Mouse (Mus musculus): ENCODE measurements around the gene Nrp2. TPM values are rescaled to one million over a fixed set of nuclear protein-coding genes. Genes with fewer than 3 reads are reported as not detected.
A peak's percentile ranks its signal among the peaks of the same experiment; 100 is the strongest.

Gene Nrp2
- total RNA-seq (2021), result 10 to 100 TPM; 41.9 to 56.8 TPM
- long read RNA-seq, experiment 1, full-length matches to known transcripts, result 8 of 25 reads
- long read RNA-seq, experiment 1, partial matches to known transcripts, result 3 of 25 reads
- long read RNA-seq, experiment 1, other reads (novel, unspliced or antisense), result 14 of 25 reads
- long read RNA-seq, experiment 2, full-length matches to known transcripts, result 9 of 19 reads
- long read RNA-seq, experiment 2, partial matches to known transcripts, result 4 of 19 reads
- long read RNA-seq, experiment 2, other reads (novel, unspliced or antisense), result 6 of 19 reads

GRCm38 (mm10) chr1:62703158-62704116 is at the start of gene Nrp2:
Gene Nrp2, plus strand, starts transcription at chr1:62703285.
- peak; percentile 76 to 85 for DNase-seq
- intact Hi-C loops (cut with DNase I), result loop anchor here (5.0 to 10.0 kb wide), 4 partner anchors 456 to 1519 kb away; no protein-coding TSS in a partner anchor

- intact Hi-C loops (cut with DNase I), result no loop called here
- DNase-seq, result no peak
Measured at GRCm38 (mm10) chr1:62654436-62654835, 48.6 kb upstream of the Nrp2 start.

- intact Hi-C loops (cut with DNase I), result no loop called here
Measured at GRCm38 (mm10) chr1:62664960-62665645, 38.0 kb upstream of the Nrp2 start.

GRCm38 (mm10) chr1:62665771-62666730 is 37.0 kb upstream of the Nrp2 start:
- intact Hi-C loops (cut with DNase I), result no loop called here
- no peak for DNase-seq

More at GRCm38 (mm10) chr1:62664960-62665645, 38.0 kb upstream of the Nrp2 start:
- peak; percentile 49 to 52 for DNase-seq

- no peak for DNase-seq
- intact Hi-C loops (cut with DNase I), result no loop called here
Measured at GRCm38 (mm10) chr1:62666780-62667179, 36.3 kb upstream of the Nrp2 start.

GRCm38 (mm10) chr1:62678611-62679344 is 24.3 kb upstream of the Nrp2 start:
- intact Hi-C loops (cut with DNase I), result no loop called here
- no peak for DNase-seq

- DNase-seq, result no peak
- intact Hi-C loops (cut with DNase I), result no loop called here
Measured at GRCm38 (mm10) chr1:62679466-62679865, 23.6 kb upstream of the Nrp2 start.

GRCm38 (mm10) chr1:62682456-62683385 is 20.4 kb upstream of the Nrp2 start:
- intact Hi-C loops (cut with DNase I), result no loop called here
- DNase-seq, result peak in 1 of 2 experiments; percentile 32

- intact Hi-C loops (cut with DNase I), result no loop called here
- DNase-seq, result no peak
Measured at GRCm38 (mm10) chr1:62683498-62683897, 19.6 kb upstream of the Nrp2 start.

GRCm38 (mm10) chr1:62687511-62687910 is 15.6 kb upstream of the Nrp2 start:
- intact Hi-C loops (cut with DNase I), result no loop called here
- DNase-seq, result no peak

- intact Hi-C loops (cut with DNase I), result no loop called here
- no peak for DNase-seq
Measured at GRCm38 (mm10) chr1:62691175-62691574, 11.9 kb upstream of the Nrp2 start.

GRCm38 (mm10) chr1:62696312-62696982 is 6.6 kb upstream of the Nrp2 start:
- intact Hi-C loops (cut with DNase I), result loop anchor here (5.0 kb wide), 2 partner anchors 289 to 1319 kb away; no protein-coding TSS in a partner anchor
- DNase-seq, result no peak

GRCm38 (mm10) chr1:62696983-62697341 is 6.1 kb upstream of the Nrp2 start:
- intact Hi-C loops (cut with DNase I), result loop anchor here (5.0 kb wide), 2 partner anchors 290 to 1320 kb away; no protein-coding TSS in a partner anchor
- peak in 1 of 2 experiments; percentile 57 for DNase-seq

- intact Hi-C loops (cut with DNase I), result loop anchor here (5.0 kb wide), 2 partner anchors 290 to 1320 kb away; no protein-coding TSS in a partner anchor
- DNase-seq, result no peak
Measured at GRCm38 (mm10) chr1:62697353-62697752, 5.7 kb upstream of the Nrp2 start.

GRCm38 (mm10) chr1:62699801-62700200 is 3.3 kb upstream of the Nrp2 start:
- intact Hi-C loops (cut with DNase I), result loop anchor here (2.0 to 10.0 kb wide), 8 partner anchors 292 to 1515 kb away; no protein-coding TSS in a partner anchor
- no peak for DNase-seq

GRCm38 (mm10) chr1:62701065-62701921 is 1.8 kb upstream of the Nrp2 start:
- DNase-seq, result peak; percentile 78 to 89
- intact Hi-C loops (cut with DNase I), result loop anchor here (2.0 to 10.0 kb wide), 6 partner anchors 454 to 1516 kb away; no protein-coding TSS in a partner anchor

All from heart, postnatal 14 days (tissue).